Mouse (Mus musculus): ENCODE measurements at regions not wholly inside any gene's neighbourhood (a gene's known extent, or its start where the extent isn't known, plus 50 kb on each side); places are given as distances from the start of the nearest gene placed in this dataset.
A peak's percentile ranks its signal among the peaks of the same experiment; 100 is the strongest.

DNA sequence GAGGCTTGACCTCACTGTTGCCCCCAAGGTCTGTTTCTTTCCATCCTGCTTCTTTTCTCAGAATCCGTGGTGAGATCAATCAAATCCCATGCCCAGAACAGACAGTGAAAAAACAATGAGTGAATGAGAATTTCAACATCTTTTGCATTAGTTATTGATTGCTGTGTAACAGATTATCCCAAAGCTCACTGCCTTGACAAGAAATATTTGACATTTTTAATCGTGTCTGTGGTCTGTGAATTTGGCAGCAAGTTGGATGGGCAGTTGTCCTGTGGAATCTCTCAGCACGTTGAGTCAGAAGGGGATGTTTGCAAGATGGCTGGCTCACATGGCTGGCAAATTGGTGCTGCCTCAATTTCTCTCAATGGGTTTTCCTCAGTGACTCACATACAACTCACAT, 228.0 kb upstream of the Mpped2 start:
- Histone ChIP-seq H3K4me3 (ENCODE audit: low read length) (no peak overlapping the region), H3K27ac (ENCODE audit: low read depth, low read length) (no peak overlapping the region), H3K36me3 (ENCODE audit: control insufficient read depth, insufficient read depth, low read length) (no peaks in the 10 kb centered on the region), H3K4me1 (ENCODE audit: control insufficient read depth, insufficient read depth, low read length) (no peaks in the 10 kb centered on the region), H3K9ac (ENCODE audit: low read depth, low read length) (no peak overlapping the region), H3K9me3 (ENCODE audit: control insufficient read depth, low read length) (no peaks in the 10 kb centered on the region), H3K4me2 (replicated peaks; ENCODE audit: low read depth, low read length) (no peak overlapping the region), H3K27me3 (ENCODE audit: control insufficient read depth, insufficient read depth, low read length) (no peaks in the 10 kb centered on the region)
- no peak for ATAC-seq (ENCODE audit: low FRiP score, low TSS enrichment)
- 66% methylated on average over 3 of the region's 3 CpGs for WGBS

DNA sequence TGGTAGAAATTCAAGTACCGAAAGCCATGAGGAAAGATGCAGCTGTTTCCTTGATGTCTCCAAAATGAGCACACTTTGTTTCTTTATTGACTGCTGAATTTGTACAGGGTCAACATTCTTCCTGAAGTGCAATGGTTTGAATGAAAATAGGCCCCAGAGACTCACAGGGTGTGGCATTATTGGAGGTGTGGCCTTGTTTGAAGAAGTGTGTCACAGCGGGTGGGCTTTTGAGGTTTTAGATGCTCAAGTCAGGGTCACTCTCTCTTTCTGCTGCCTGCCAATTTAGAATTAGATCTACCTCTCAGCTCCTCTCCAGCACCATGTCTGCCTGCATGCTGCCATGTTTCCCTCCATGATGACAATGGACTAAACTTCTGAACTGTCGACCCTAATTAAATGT, 227.2 kb upstream of the Mpped2 start:
- 90% methylated on average over 3 of the region's 3 CpGs for WGBS

DNA sequence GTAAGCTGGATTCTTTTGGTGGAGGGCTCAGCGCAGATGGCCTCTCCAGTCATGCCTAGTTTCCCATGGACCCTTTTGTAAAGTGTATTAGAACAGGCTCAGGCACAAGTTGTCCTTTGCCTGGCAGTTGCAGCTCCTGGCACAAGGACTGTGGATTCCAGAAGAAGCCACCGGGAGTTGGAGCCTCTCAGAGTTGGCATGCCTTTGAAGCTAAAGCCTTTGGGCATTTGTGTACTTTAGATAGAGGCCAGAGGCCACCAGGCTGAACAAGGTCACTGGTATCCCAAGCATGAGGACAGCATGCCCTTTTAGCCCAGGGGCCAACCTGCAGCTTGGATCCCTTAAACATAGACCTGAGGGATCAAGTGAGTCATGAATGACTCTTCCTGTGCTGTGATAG, 223.9 kb upstream of the Mpped2 start:
- Histone ChIP-seq H3K27ac (ENCODE audit: low read depth, low read length) (no peak overlapping the region), H3K4me1 (ENCODE audit: control insufficient read depth, insufficient read depth, low read length) (no peaks in the 10 kb centered on the region), H3K4me3 (ENCODE audit: low read length) (no peak overlapping the region), H3K9ac (ENCODE audit: low read depth, low read length) (no peak overlapping the region), H3K27me3 (ENCODE audit: control insufficient read depth, insufficient read depth, low read length) (no peaks in the 10 kb centered on the region), H3K9me3 (ENCODE audit: control insufficient read depth, low read length) (no peaks in the 10 kb centered on the region), H3K4me2 (replicated peaks; ENCODE audit: low read depth, low read length) (no peak overlapping the region), H3K36me3 (ENCODE audit: control insufficient read depth, insufficient read depth, low read length) (no peaks in the 10 kb centered on the region)
- no peak for ATAC-seq (ENCODE audit: low FRiP score, low TSS enrichment)
- WGBS: 86% methylated on average over 2 of the region's 2 CpGs

More for the DNA sequence above, 227.2 kb upstream of the Mpped2 start:
- H3K36me3 ChIP-seq (ENCODE audit: control insufficient read depth, insufficient read depth, low read length): no peaks in the 10 kb centered on the region
- no peak overlapping the region for H3K27ac ChIP-seq (ENCODE audit: low read depth, low read length)
- ATAC-seq (ENCODE audit: low FRiP score, low TSS enrichment): no peak
- no peak overlapping the region for H3K9ac ChIP-seq (ENCODE audit: low read depth, low read length)
- no peaks in the 10 kb centered on the region for H3K4me1 ChIP-seq (ENCODE audit: control insufficient read depth, insufficient read depth, low read length)
- H3K4me2 ChIP-seq (replicated peaks; ENCODE audit: low read depth, low read length): no peak overlapping the region
- H3K9me3 ChIP-seq (ENCODE audit: control insufficient read depth, low read length): no peaks in the 10 kb centered on the region
- no peaks in the 10 kb centered on the region for H3K27me3 ChIP-seq (ENCODE audit: control insufficient read depth, insufficient read depth, low read length)
- H3K4me3 ChIP-seq (ENCODE audit: low read length): no peak overlapping the region

DNA sequence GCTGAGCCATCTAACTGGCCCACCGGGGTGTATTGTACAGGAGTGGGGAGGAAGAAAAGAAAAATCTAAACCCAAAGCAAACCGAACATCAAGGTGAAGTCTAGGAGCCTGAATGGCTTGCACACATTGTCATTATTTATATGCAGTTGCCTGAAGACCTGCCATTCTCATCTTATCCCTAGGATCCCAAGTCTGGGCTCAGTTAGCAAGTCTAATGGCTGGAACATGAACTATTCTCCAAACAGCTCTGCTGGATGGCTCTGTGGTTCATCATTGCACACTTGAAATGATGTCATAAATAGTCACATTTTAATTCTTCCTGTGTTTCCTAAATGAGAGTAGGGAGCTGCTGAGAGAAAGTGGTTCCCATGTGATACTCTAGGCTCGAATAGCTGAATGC, 219.6 kb upstream of the Mpped2 start:
- H3K27me3 ChIP-seq (ENCODE audit: control insufficient read depth, insufficient read depth, low read length): no peaks in the 10 kb centered on the region
- no peaks in the 10 kb centered on the region for H3K4me1 ChIP-seq (ENCODE audit: control insufficient read depth, insufficient read depth, low read length)
- H3K36me3 ChIP-seq (ENCODE audit: control insufficient read depth, insufficient read depth, low read length): no peaks in the 10 kb centered on the region
- no peak overlapping the region for H3K9ac ChIP-seq (ENCODE audit: low read depth, low read length)
- no peak overlapping the region for H3K4me3 ChIP-seq (ENCODE audit: low read length)
- no peaks in the 10 kb centered on the region for H3K9me3 ChIP-seq (ENCODE audit: control insufficient read depth, low read length)
- no peak for ATAC-seq (ENCODE audit: low FRiP score, low TSS enrichment)
- H3K27ac ChIP-seq (ENCODE audit: low read depth, low read length): no peak overlapping the region
- no peak overlapping the region for H3K4me2 ChIP-seq (replicated peaks; ENCODE audit: low read depth, low read length)
- 85% methylated on average over 3 of the region's 3 CpGs for WGBS

DNA sequence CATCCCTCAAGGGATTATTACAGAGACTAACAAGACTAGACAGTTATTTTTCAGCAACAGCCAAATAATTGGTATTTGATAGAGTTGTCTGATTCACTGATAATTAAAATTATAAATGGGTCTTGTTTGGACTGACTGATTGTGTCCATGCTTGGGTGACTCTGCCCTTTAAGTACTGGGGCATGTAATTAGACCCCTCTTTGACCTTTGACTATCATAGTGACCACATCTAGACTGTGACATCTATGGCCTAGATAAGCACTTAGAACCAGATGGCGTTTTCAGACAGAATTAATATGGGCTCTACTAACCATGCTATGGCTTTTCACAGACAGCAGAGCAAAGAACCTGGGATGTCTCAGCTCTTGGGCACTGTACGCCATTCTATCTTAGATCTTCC, 215.1 kb upstream of the Mpped2 start:
- Histone ChIP-seq H3K4me2 (replicated peaks; ENCODE audit: low read depth, low read length) (no peak overlapping the region), H3K27me3 (ENCODE audit: control insufficient read depth, insufficient read depth, low read length) (no peaks in the 10 kb centered on the region), H3K27ac (ENCODE audit: low read depth, low read length) (no peak overlapping the region), H3K9me3 (ENCODE audit: control insufficient read depth, low read length) (no peaks in the 10 kb centered on the region), H3K9ac (ENCODE audit: low read depth, low read length) (no peak overlapping the region), H3K4me3 (ENCODE audit: low read length) (no peak overlapping the region), H3K4me1 (ENCODE audit: control insufficient read depth, insufficient read depth, low read length) (no peaks in the 10 kb centered on the region), H3K36me3 (ENCODE audit: control insufficient read depth, insufficient read depth, low read length) (no peaks in the 10 kb centered on the region)
- ATAC-seq (ENCODE audit: low FRiP score, low TSS enrichment): no peak
- WGBS: 74% methylated on average over 2 of the region's 2 CpGs

DNA sequence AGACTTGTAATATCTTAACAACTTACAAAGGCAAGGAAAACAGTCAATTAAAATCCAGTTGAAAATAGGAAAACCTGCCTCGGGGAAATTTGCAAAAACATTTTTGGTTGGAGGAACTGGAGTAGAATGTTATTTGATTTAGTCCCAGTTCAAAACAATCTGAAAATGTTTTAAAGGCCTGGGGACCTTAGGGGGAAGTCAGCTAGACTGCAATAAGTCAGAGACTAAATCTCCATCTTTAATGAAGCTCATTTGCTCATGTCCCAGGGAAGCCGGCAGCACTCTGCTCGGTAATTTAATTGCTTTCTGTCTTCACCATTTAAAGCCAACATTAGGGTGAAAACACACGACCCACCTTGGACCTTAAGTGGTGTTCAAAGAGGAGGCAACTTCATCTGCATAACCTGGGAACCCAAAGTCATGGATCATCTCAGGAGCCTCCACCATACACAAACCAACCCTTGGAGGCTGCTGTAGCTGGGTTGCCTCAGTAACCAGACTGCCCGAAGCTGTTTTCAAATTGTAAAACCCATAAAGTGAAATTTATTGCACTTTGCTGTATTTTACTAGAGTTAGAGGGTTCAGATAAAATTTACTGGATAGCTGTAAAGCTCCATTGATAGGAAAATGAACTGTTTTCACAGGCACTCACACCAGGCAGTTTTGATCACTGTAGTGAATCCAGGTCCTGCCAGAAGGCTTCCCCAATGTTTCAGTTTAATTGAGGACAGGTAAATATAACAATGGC, 205.6 kb upstream of the Mpped2 start:
- Histone ChIP-seq H3K27ac (ENCODE audit: low read depth, low read length) (no peak overlapping the region), H3K9ac (ENCODE audit: low read depth, low read length) (no peak overlapping the region)
- WGBS: 18% methylated on average over 5 of the region's 5 CpGs

DNA sequence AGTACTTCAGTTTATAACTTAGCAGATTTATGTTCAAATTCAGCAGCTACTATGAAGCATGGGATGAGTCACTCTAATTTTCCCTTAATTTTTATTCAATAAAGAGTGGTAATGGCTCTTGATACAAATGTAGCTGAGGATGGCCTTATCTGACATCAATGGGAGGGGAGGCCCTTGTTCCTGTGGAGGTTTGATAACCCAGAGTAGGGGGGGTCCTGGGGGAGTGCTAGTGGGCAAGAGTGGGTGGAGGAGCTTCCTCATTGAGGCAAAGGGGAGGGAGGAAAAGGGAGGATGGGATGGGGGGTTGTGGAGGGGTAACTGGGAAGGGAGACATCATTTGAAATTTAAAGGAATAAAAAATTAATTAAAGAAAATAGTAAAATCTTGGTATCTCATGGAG, 194.3 kb upstream of the Mpped2 start:
- Histone ChIP-seq H3K4me2 (replicated peaks; ENCODE audit: low read depth, low read length) (no peak overlapping the region), H3K27me3 (ENCODE audit: control insufficient read depth, insufficient read depth, low read length) (no peaks in the 10 kb centered on the region; the same call in 1 of the 2 replicates), H3K27ac (ENCODE audit: low read depth, low read length) (no peak overlapping the region), H3K4me3 (ENCODE audit: low read length) (no peak overlapping the region), H3K36me3 (ENCODE audit: control insufficient read depth, insufficient read depth, low read length) (no peaks in the 10 kb centered on the region), H3K9me3 (ENCODE audit: control insufficient read depth, low read length) (no peaks in the 10 kb centered on the region), H3K9ac (ENCODE audit: low read depth, low read length) (no peak overlapping the region), H3K4me1 (ENCODE audit: control insufficient read depth, insufficient read depth, low read length) (no peaks in the 10 kb centered on the region)
- ATAC-seq (ENCODE audit: low FRiP score, low TSS enrichment): no peak

More for the DNA sequence above, 205.6 kb upstream of the Mpped2 start:
- no peaks in the 10 kb centered on the region for H3K9me3 ChIP-seq (ENCODE audit: control insufficient read depth, low read length)
- peak; percentile 79; the same call in 1 of the 2 replicates for ATAC-seq (ENCODE audit: low FRiP score, low TSS enrichment)
- no peak overlapping the region for H3K4me2 ChIP-seq (replicated peaks; ENCODE audit: low read depth, low read length)
- H3K4me1 ChIP-seq (ENCODE audit: control insufficient read depth, insufficient read depth, low read length): no peaks in the 10 kb centered on the region
- H3K36me3 ChIP-seq (ENCODE audit: control insufficient read depth, insufficient read depth, low read length): no peaks in the 10 kb centered on the region
- no peak overlapping the region for H3K4me3 ChIP-seq (ENCODE audit: low read length)
- no peaks in the 10 kb centered on the region for H3K27me3 ChIP-seq (ENCODE audit: control insufficient read depth, insufficient read depth, low read length)

DNA sequence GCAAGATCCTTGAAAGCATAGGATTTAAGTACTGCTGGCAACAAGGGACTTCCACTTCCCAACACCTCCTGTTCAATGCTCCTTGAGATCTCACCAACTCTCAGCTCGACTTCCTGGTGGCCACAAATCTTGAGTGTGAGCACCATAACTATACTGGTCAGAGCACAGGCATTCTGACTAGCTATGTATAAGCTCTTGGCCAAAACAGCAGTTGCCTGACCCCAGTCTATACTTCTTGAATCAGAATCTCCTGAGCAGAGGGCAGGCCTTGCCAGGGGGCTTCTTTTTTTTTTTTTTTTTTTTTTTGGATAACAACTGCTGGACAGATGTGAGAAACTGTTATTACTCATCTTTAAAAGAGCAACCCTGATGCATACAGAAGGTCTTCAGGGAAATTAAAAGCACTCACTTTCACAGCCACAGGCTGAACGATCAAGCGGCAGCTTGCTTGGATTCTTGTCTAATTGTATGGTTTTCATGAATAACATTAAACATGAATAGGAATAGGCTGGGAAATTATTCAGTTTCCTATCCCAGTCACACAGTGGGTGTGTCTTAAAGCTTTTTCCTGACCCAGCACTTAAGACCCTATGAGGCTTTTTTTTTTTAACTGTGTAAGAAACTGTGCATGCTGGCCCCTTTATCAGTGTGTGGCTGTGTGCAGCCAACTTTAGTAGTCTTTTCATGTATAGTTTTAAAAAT, 193.7 kb upstream of the Mpped2 start:
- ATAC-seq (ENCODE audit: low FRiP score, low TSS enrichment): no peak
- Histone ChIP-seq H3K4me2 (replicated peaks; ENCODE audit: low read depth, low read length) (no peak overlapping the region), H3K9me3 (ENCODE audit: control insufficient read depth, low read length) (no peaks in the 10 kb centered on the region), H3K27me3 (ENCODE audit: control insufficient read depth, insufficient read depth, low read length) (no peaks in the 10 kb centered on the region; the same call in 1 of the 2 replicates), H3K36me3 (ENCODE audit: control insufficient read depth, insufficient read depth, low read length) (no peaks in the 10 kb centered on the region), H3K4me1 (ENCODE audit: control insufficient read depth, insufficient read depth, low read length) (no peaks in the 10 kb centered on the region), H3K4me3 (ENCODE audit: low read length) (no peak overlapping the region), H3K9ac (ENCODE audit: low read depth, low read length) (no peak overlapping the region), H3K27ac (ENCODE audit: low read depth, low read length) (no peak overlapping the region)
- 74% methylated on average over 3 of the region's 3 CpGs for WGBS

DNA sequence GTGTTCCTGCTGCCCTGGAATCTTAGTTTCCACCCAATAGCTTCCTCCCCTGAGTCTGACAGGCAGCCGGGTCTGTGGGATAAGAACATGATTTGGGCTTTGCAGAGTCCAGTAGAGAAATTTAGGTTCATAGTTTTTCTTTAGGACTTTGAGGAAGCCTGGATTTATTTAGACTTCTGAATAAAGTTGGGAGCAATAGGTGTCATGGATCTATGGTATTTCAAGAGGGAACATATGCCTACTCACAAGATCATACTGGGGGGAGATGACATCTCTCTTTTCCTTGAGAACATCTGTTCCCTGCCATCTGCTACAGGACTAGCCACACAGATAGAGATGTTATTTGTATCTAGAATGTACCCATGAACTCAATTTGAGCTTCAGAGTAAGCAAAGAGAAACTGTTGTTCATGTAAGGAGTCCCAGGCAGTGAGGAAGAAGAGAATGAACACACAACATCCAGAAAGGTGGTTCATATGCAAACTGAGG, 188.1 kb upstream of the Mpped2 start:
- no peaks in the 10 kb centered on the region for H3K9me3 ChIP-seq (ENCODE audit: control insufficient read depth, low read length)
- 93% methylated on average over 1 of the region's 1 CpGs for WGBS
- H3K4me2 ChIP-seq (replicated peaks; ENCODE audit: low read depth, low read length): no peak overlapping the region

More for the DNA sequence above, 188.1 kb upstream of the Mpped2 start:
- no peak overlapping the region for H3K27ac ChIP-seq (ENCODE audit: low read depth, low read length)
- no peaks in the 10 kb centered on the region for H3K4me1 ChIP-seq (ENCODE audit: control insufficient read depth, insufficient read depth, low read length)
- H3K4me3 ChIP-seq (ENCODE audit: low read length): no peak overlapping the region
- H3K36me3 ChIP-seq (ENCODE audit: control insufficient read depth, insufficient read depth, low read length): no peaks in the 10 kb centered on the region
- H3K9ac ChIP-seq (ENCODE audit: low read depth, low read length): no peak overlapping the region
- H3K27me3 ChIP-seq (ENCODE audit: control insufficient read depth, insufficient read depth, low read length): no peaks in the 10 kb centered on the region
- ATAC-seq (ENCODE audit: low FRiP score, low TSS enrichment): no peak

Measured in kidney, embryonic 14.5 days (tissue).